Mouse (Mus musculus): ENCODE measurements around the gene Ankfn1. TPM values are rescaled to one million over a fixed set of nuclear protein-coding genes. Genes with fewer than 3 reads are reported as not detected.

The Ankfn1 gene
- not detected in 2 replicates for polyA plus RNA-seq (2012; rRNA removed)

GRCm38 (mm10) chr11:89777431-89777830 lies at the start of gene Ankfn1:
TSS of gene Ankfn1 (minus strand) at chr11:89777653.

Other genes with a start within 250 kb of the Ankfn1 start
- 17.8 and 24.3 TPM in 2 replicates for gene Pctp, start 225.2 kb upstream of the Ankfn1 start, polyA plus RNA-seq (2012; rRNA removed)

Measured in liver, embryonic 18 days (tissue).